Mouse (Mus musculus): ENCODE results near the gene Hsd11b2. TPM values are rescaled to one million over a fixed set of nuclear protein-coding genes. Genes with fewer than 3 reads are reported as not detected.

Hsd11b2 gene
- polyA plus RNA-seq, 1 experiment from 2014 or later, result 0.94 TPM

DNA sequence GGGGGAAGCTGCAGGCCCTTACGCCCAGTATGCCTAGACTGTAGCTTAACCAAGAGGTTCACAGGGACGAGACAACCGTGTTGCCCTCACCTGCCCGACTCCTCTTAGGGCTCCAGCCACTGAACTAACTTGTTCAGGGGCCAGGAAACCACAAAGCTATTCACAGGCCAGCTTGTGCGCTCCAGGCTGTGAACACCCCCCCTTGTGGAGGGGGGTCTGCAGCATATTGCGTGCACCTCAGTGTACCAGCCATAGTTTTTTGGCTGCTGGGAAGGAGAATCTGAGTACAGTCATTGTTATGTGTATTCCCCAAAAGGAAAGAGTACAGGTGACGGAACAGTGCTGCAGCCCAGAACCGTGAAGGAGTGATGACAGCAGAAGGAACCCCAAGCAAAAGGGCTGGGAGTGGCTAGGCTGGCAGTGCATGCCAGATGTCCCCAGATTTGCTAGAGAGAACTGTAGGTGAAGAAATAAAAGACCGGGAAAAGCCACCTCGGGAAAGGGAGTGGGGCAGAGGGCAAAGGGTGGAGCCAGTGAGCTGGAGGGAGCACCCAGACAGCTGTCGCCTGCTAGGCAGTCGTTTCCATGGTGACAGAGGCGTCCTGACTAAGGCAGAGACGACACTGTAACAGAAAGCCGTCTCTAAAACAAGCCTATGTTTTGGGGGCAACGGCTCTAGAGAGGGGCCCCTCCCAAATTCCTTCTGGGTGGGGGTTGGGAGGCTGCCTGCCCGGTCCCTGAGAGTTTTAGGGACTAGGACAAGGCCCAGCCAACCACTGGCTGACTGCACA is 44.5 kb upstream of the Hsd11b2 start:
- ATAC-seq (ENCODE audit: low read depth), result no peak
- Histone ChIP-seq H3K27me3 (ENCODE audit: control insufficient read depth, insufficient read depth, low read length) (no peaks in the 10 kb centered on the region), H3K36me3 (ENCODE audit: control insufficient read depth, insufficient read depth, low read length) (0 out of 2 replicates have a peak, but pooled peaks cover 4% of the 10 kb centered on the region), H3K4me2 (ENCODE audit: low read depth, low read length) (no peak overlapping the region), H3K9ac (replicated peaks; ENCODE audit: low read depth, low read length) (no peak overlapping the region), H3K27ac (ENCODE audit: low read depth, low read length) (no peak overlapping the region), H3K4me3 (ENCODE audit: low read depth, low read length) (no peak overlapping the region), H3K9me3 (ENCODE audit: control insufficient read depth, low read length) (no peaks in the 10 kb centered on the region), H3K4me1 (ENCODE audit: control insufficient read depth, insufficient read depth, low read length) (peaks cover 27% of the 10 kb centered on the region)
- 23% methylated on average over 17 of the region's 17 CpGs for WGBS

DNA sequence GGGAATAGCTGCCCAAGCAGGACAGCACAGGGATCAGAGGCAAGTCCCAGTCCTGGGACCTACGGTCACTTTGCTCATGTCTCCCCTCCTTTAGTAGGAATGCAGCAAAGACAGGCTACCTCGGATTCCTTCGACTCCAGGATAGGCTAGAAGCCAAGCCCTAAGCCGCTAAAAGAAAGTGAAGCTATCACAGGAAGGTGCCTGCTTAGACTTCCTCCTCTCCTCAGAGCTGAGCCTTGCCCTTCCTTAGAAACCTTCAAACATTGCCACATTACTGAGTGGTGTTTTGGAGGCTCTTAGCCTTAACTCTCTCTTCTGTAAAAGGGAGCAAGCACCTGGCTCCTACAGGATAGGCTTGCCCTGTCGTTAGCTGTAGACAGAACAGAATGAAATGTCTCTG is 43.9 kb upstream of the Hsd11b2 start:
- H3K4me2 ChIP-seq (ENCODE audit: low read depth, low read length), result no peak overlapping the region
- peaks cover 21% of the 10 kb centered on the region for H3K4me1 ChIP-seq (ENCODE audit: control insufficient read depth, insufficient read depth, low read length)
- no peak overlapping the region for H3K4me3 ChIP-seq (ENCODE audit: low read depth, low read length)
- H3K9me3 ChIP-seq (ENCODE audit: control insufficient read depth, low read length), result no peaks in the 10 kb centered on the region
- H3K36me3 ChIP-seq (ENCODE audit: control insufficient read depth, insufficient read depth, low read length), result 0 out of 2 replicates have a peak, but pooled peaks cover 4% of the 10 kb centered on the region
- no peak overlapping the region for H3K9ac ChIP-seq (replicated peaks; ENCODE audit: low read depth, low read length)
- ATAC-seq (ENCODE audit: low read depth), result no peak
- 40% methylated on average over 5 of the region's 5 CpGs for whole genome bisulfite sequencing
- no peak overlapping the region for H3K27ac ChIP-seq (ENCODE audit: low read depth, low read length)
- no peaks in the 10 kb centered on the region for H3K27me3 ChIP-seq (ENCODE audit: control insufficient read depth, insufficient read depth, low read length)

DNA sequence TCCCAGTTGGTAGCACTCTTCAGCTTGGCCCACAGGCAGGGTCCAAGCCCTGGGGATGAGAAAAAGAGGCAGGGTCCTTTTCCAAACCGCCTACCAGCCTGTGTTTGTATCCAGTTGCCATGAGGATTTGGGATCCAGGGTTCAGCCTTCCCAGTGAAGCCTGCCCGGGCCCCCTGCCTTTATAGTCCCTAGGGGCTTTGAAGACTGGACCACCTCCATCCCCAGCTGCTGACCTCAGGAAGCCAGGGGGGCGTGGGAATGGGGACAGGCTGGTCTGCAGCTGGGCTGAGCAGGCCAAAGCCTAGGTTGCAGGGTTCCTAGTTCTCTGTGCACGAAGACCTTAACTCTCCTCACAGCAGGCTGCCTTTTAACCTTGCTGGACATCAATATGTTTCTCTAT is 43.3 kb upstream of the Hsd11b2 start:
- 39% methylated on average over 4 of the region's 4 CpGs for WGBS
- H3K36me3 ChIP-seq (ENCODE audit: control insufficient read depth, insufficient read depth, low read length), result 0 out of 2 replicates have a peak, but pooled peaks cover 4% of the 10 kb centered on the region
- no peak overlapping the region for H3K9ac ChIP-seq (replicated peaks; ENCODE audit: low read depth, low read length)
- no peak overlapping the region for H3K27ac ChIP-seq (ENCODE audit: low read depth, low read length)
- H3K4me2 ChIP-seq (ENCODE audit: low read depth, low read length), result no peak overlapping the region
- H3K4me3 ChIP-seq (ENCODE audit: low read depth, low read length), result no peak overlapping the region
- no peaks in the 10 kb centered on the region for H3K9me3 ChIP-seq (ENCODE audit: control insufficient read depth, low read length)
- ATAC-seq (ENCODE audit: low read depth), result no peak
- no peaks in the 10 kb centered on the region for H3K27me3 ChIP-seq (ENCODE audit: control insufficient read depth, insufficient read depth, low read length)
- H3K4me1 ChIP-seq (ENCODE audit: control insufficient read depth, insufficient read depth, low read length), result peaks cover 19% of the 10 kb centered on the region

DNA sequence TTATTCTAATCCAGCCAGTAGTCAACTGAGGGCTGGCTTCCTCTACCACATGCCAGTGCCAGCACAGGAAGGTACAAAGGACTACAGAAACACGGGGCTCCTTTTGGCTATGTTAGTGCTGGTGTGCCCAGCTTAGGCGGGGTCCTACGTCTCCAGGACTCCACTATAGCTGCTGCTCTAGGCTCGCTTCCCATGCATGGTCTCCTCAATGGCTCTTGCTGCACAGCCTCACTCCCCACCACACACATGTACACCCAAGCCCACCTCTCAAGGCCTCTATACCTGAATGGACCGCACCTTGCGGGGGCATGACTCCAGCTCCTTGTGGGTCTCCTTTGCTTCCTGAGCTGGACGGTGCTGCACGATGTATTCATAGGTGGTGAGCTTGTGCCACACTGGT is 42.8 kb upstream of the Hsd11b2 start:
- peaks cover 18% of the 10 kb centered on the region for H3K4me1 ChIP-seq (ENCODE audit: control insufficient read depth, insufficient read depth, low read length)
- 88% methylated on average over 8 of the region's 8 CpGs for WGBS
- H3K4me3 ChIP-seq (ENCODE audit: low read depth, low read length), result no peak overlapping the region
- no peaks in the 10 kb centered on the region for H3K9me3 ChIP-seq (ENCODE audit: control insufficient read depth, low read length)
- H3K4me2 ChIP-seq (ENCODE audit: low read depth, low read length), result no peak overlapping the region
- H3K27ac ChIP-seq (ENCODE audit: low read depth, low read length), result no peak overlapping the region
- H3K36me3 ChIP-seq (ENCODE audit: control insufficient read depth, insufficient read depth, low read length), result 0 out of 2 replicates have a peak, but pooled peaks cover 4% of the 10 kb centered on the region
- no peak for ATAC-seq (ENCODE audit: low read depth)
- H3K9ac ChIP-seq (replicated peaks; ENCODE audit: low read depth, low read length), result no peak overlapping the region
- no peaks in the 10 kb centered on the region for H3K27me3 ChIP-seq (ENCODE audit: control insufficient read depth, insufficient read depth, low read length)

DNA sequence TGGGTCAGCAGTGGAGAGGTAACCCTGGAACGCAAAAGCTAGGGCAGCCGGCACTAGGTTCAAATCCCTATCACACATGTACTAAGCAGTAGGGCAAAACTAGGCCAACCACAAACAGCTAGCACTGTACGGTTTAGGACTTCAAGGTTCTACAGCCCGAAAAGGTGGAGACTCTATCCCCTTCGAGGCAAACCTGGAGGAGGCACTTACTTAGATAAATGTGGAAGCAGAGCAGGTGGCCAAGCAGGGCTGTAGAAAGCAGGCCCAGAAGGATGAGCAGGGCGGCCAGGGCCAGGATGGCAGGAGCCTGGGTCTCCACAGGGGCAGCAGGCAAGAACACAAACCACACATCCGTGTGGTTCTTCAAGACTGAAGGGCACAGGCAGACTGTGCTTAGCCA is 42.4 kb upstream of the Hsd11b2 start:
- no peak overlapping the region for H3K9ac ChIP-seq (replicated peaks; ENCODE audit: low read depth, low read length)
- peaks cover 15% of the 10 kb centered on the region for H3K4me1 ChIP-seq (ENCODE audit: control insufficient read depth, insufficient read depth, low read length)
- no peak overlapping the region for H3K4me3 ChIP-seq (ENCODE audit: low read depth, low read length)
- H3K9me3 ChIP-seq (ENCODE audit: control insufficient read depth, low read length), result no peaks in the 10 kb centered on the region
- no peak for ATAC-seq (ENCODE audit: low read depth)
- H3K36me3 ChIP-seq (ENCODE audit: control insufficient read depth, insufficient read depth, low read length), result 0 out of 2 replicates have a peak, but pooled peaks cover 4% of the 10 kb centered on the region
- H3K4me2 ChIP-seq (ENCODE audit: low read depth, low read length), result no peak overlapping the region
- no peak overlapping the region for H3K27ac ChIP-seq (ENCODE audit: low read depth, low read length)
- H3K27me3 ChIP-seq (ENCODE audit: control insufficient read depth, insufficient read depth, low read length), result no peaks in the 10 kb centered on the region
- 91% methylated on average over 7 of the region's 7 CpGs for WGBS

DNA sequence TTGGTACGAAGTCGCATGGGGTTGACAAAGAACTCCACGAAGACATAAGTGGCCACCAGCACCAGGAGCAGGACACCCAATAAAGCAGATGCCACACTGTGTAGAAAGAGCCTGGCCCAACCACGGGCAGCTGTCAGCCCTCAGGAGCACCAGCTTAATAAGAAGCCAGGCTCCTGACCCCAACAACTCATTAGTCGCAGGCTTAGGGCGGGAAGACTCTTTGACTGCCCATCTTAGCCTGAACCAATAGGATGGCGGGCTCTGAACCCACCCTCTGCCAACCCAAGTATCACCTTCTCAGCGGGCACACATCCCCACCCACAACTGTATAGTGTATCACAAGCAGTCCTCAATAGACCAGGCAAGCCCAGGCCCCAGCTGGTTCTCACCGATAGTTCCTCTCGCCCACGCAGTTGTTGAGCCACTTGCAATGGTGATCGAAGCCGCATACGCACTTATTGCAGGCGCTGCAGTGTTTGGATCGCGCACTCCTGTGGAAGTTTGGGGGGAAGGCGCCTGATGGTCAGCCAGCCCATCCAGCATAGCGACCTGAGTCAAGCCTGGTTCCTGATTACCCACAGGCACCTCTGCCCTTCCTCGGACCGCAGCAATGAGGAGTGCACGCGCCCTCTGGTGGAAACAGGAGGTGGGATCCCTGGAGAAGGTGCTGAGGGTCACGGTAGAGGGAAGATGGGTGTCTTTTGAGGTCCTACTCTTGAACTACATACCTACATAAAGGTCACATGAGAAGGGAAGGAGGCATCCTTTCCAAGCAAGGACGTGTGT is 41.7 kb upstream of the Hsd11b2 start:
- Histone ChIP-seq H3K4me2 (ENCODE audit: low read depth, low read length) (no peak overlapping the region), H3K27me3 (ENCODE audit: control insufficient read depth, insufficient read depth, low read length) (no peaks in the 10 kb centered on the region), H3K4me1 (ENCODE audit: control insufficient read depth, insufficient read depth, low read length) (peaks cover 15% of the 10 kb centered on the region), H3K9ac (replicated peaks; ENCODE audit: low read depth, low read length) (no peak overlapping the region), H3K27ac (ENCODE audit: low read depth, low read length) (no peak overlapping the region), H3K4me3 (ENCODE audit: low read depth, low read length) (no peak overlapping the region), H3K9me3 (ENCODE audit: control insufficient read depth, low read length) (no peaks in the 10 kb centered on the region), H3K36me3 (ENCODE audit: control insufficient read depth, insufficient read depth, low read length) (0 out of 2 replicates have a peak, but pooled peaks cover 4% of the 10 kb centered on the region)
- ATAC-seq (ENCODE audit: low read depth), result no peak
- 44% methylated on average over 25 of the region's 25 CpGs for WGBS

DNA sequence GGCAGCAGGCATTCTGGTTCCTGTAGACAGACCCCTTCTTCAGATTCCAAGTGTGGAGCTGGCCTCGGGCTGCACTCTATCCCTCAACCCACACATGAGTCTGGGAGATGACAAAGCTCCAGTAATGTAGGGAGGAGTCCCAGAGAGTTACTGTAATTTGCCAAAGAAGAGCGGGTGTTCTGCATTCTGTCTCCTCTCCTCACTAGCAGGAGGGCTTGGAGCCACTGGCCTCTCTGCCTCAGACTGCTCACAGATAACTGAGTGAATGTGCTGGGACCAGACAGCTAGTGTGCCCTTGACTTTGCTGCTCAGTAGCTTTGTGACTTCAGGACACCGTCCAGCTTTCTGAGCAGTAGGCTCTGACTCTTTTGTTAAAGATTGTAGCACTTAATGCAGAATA is 40.8 kb upstream of the Hsd11b2 start:
- Histone ChIP-seq H3K9ac (replicated peaks; ENCODE audit: low read depth, low read length) (no peak overlapping the region), H3K4me3 (ENCODE audit: low read depth, low read length) (no peak overlapping the region), H3K4me2 (ENCODE audit: low read depth, low read length) (no peak overlapping the region), H3K9me3 (ENCODE audit: control insufficient read depth, low read length) (no peaks in the 10 kb centered on the region), H3K4me1 (ENCODE audit: control insufficient read depth, insufficient read depth, low read length) (peaks cover 15% of the 10 kb centered on the region), H3K36me3 (ENCODE audit: control insufficient read depth, insufficient read depth, low read length) (0 out of 2 replicates have a peak, but pooled peaks cover 4% of the 10 kb centered on the region), H3K27me3 (ENCODE audit: control insufficient read depth, insufficient read depth, low read length) (no peaks in the 10 kb centered on the region), H3K27ac (ENCODE audit: low read depth, low read length) (no peak overlapping the region)
- WGBS, result 84% methylated on average over 3 of the region's 3 CpGs
- no peak for ATAC-seq (ENCODE audit: low read depth)

DNA sequence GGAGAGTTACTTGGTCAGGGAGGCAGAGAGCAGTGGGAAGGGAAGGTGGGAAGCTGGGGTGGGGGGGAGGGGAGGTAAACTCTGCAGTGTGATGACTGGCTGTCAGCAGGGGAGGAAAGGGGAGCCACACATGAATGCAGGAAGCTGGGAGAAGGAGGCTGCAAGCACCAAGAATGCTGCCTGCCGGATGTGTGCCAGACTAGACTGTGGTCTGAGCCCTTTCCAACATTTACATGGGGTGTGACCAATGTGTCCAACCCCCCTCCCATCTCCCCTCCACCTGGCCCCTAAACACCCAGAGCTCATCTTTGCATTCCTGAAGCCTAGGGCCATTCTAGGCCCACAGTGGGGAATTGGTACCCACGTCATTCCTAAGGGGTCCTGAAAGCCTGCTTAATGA is 37.5 kb upstream of the Hsd11b2 start:
- no peak for ATAC-seq (ENCODE audit: low read depth)
- Histone ChIP-seq H3K4me2 (ENCODE audit: low read depth, low read length) (no peak overlapping the region), H3K4me3 (ENCODE audit: low read depth, low read length) (no peak overlapping the region), H3K9ac (replicated peaks; ENCODE audit: low read depth, low read length) (no peak overlapping the region), H3K27me3 (ENCODE audit: control insufficient read depth, insufficient read depth, low read length) (no peaks in the 10 kb centered on the region), H3K27ac (ENCODE audit: low read depth, low read length) (no peak overlapping the region), H3K4me1 (ENCODE audit: control insufficient read depth, insufficient read depth, low read length) (no peaks in the 10 kb centered on the region), H3K9me3 (ENCODE audit: control insufficient read depth, low read length) (no peaks in the 10 kb centered on the region), H3K36me3 (ENCODE audit: control insufficient read depth, insufficient read depth, low read length) (0 out of 2 replicates have a peak, but pooled peaks cover under 1% of the 10 kb centered on the region)
- WGBS, result 13% methylated on average over 2 of the region's 2 CpGs

DNA sequence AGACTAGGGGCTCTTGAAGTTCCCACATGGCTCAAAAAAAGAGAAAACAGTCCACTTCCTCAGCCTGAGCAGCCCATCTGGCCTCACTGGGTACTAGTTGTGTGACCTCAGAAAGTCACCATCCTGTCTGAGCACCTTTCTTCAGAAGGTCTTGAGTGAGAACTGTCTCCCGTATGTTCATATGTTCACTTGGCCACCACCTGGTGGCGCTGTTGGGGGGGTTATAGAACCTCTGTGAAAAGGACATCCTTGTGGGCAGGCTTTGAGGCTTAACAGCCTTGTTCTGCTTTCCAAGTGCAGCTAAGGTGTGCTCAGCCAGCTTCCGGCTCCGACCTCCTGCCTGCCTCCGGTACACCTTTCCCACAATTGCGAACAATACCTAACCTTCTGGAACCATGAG is 37.1 kb upstream of the Hsd11b2 start:
- WGBS, result 66% methylated on average over 6 of the region's 6 CpGs
- no peak overlapping the region for H3K9ac ChIP-seq (replicated peaks; ENCODE audit: low read depth, low read length)
- no peaks in the 10 kb centered on the region for H3K36me3 ChIP-seq (ENCODE audit: control insufficient read depth, insufficient read depth, low read length)
- H3K27me3 ChIP-seq (ENCODE audit: control insufficient read depth, insufficient read depth, low read length), result no peaks in the 10 kb centered on the region
- no peak overlapping the region for H3K4me3 ChIP-seq (ENCODE audit: low read depth, low read length)
- H3K27ac ChIP-seq (ENCODE audit: low read depth, low read length), result no peak overlapping the region
- H3K4me2 ChIP-seq (ENCODE audit: low read depth, low read length), result no peak overlapping the region
- no peak for ATAC-seq (ENCODE audit: low read depth)
- no peaks in the 10 kb centered on the region for H3K9me3 ChIP-seq (ENCODE audit: control insufficient read depth, low read length)
- H3K4me1 ChIP-seq (ENCODE audit: control insufficient read depth, insufficient read depth, low read length), result no peaks in the 10 kb centered on the region

All from neural tube, embryonic 14.5 days (tissue).